8 mouse cellular contexts compared by ENCODE assay signal in the genomic region with DNA sequence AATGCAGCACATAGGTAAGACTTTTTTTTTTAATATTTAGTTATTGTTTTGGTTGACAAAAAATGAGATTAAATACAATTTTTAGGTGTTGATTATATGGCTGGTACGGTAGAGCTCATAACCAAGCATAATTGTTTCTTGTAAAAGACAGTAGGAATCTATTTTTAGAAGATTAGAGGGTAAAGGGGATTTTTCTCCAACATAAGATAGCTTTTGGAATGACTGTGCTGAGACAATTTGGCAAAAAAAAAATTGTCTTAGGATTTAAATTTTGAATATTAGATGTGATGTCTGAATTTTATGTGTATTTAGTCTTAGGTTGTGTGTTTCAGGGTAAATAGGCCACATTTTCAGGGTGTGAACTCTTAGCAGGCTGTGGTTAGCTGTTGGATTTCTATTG. TPM values are rescaled to one million over a fixed set of nuclear protein-coding genes. Genes with fewer than 3 reads are reported as not detected.
DNase-seq lines count a peak whose midpoint lies in the region; ATAC-seq and TF ChIP-seq lines count a peak whose summit lies in the region.

No protein-coding gene starts in this region.

- H3K27ac ChIP-seq in heart, adult 2 months: peak overlapping the region; percentile 57
- peak overlapping the region; percentile 84 for H3K27ac ChIP-seq in lung, embryonic 16.5 days (ENCODE audit: low read length)
- peak overlapping the region; percentile 87 for H3K27ac ChIP-seq in hindbrain, postnatal 0 days
- H3K27ac ChIP-seq in stomach, embryonic 15.5 days: peak overlapping the region; percentile 72

- H3K4me2 ChIP-seq in lung, embryonic 16.5 days (ENCODE audit: low read depth, low read length): peak overlapping the region; percentile 58
- peak overlapping the region; percentile 54 for H3K4me2 ChIP-seq in hindbrain, postnatal 0 days (ENCODE audit: low read depth, low read length)
- peak overlapping the region; percentile 43 for H3K4me2 ChIP-seq in stomach, embryonic 15.5 days

- peak overlapping the region; percentile 32 for H3K4me3 ChIP-seq in heart, adult 2 months
- H3K4me3 ChIP-seq in lung, embryonic 16.5 days (ENCODE audit: low read length): peak overlapping the region; percentile 30
- H3K4me3 ChIP-seq in hindbrain, postnatal 0 days (ENCODE audit: low read length): peak overlapping the region; percentile 43
- peak overlapping the region; percentile 26; the same call in 1 of the 2 replicates for H3K4me3 ChIP-seq in stomach, embryonic 15.5 days (replicated peaks)

- DNase-seq in heart, adult 2 months: no peak
- DNase-seq in heart, postnatal 10 days: no peak
- no peak for DNase-seq in lung, postnatal 25 days (ENCODE audit: low spot score)
- no peak for DNase-seq in hindbrain, postnatal 0 days (ENCODE audit: low spot score)
- no peak for DNase-seq in left cerebral cortex, postnatal 36 days (ENCODE audit: low spot score in 2 of 2)
- DNase-seq in natural killer cell, adult 2 months (ENCODE audit: low spot score in 2 of 2): no peak

- no peaks in the 10 kb centered on the region for H3K27me3 ChIP-seq in heart, adult 2 months (ENCODE audit: control insufficient read depth, insufficient read depth, low read length)
- no peaks in the 10 kb centered on the region for H3K27me3 ChIP-seq in lung, embryonic 16.5 days (ENCODE audit: control insufficient read depth, insufficient read depth, low read depth, low read length)
- H3K27me3 ChIP-seq in hindbrain, postnatal 0 days (ENCODE audit: insufficient read depth, low read length): no peaks in the 10 kb centered on the region
- no peaks in the 10 kb centered on the region for H3K27me3 ChIP-seq in stomach, embryonic 15.5 days (replicated peaks)

- ATAC-seq in lung, embryonic 16.5 days (ENCODE audit: low read depth): no peak
- ATAC-seq in hindbrain, postnatal 0 days: no peak
- ATAC-seq in stomach, embryonic 15.5 days (ENCODE audit: insufficient read depth, low FRiP score, low read depth): no peak

- H3K9ac ChIP-seq in heart, adult 2 months (ENCODE audit: low read depth, low read length): peak overlapping the region; percentile 57; the same call in 1 of the 2 replicates
- H3K9ac ChIP-seq in lung, embryonic 16.5 days (ENCODE audit: low read length): no peak overlapping the region; the same call in 1 of the 2 replicates
- peak overlapping the region; percentile 53 for H3K9ac ChIP-seq in hindbrain, postnatal 0 days (replicated peaks; ENCODE audit: low read length)
- no peak overlapping the region for H3K9ac ChIP-seq in stomach, embryonic 15.5 days

- TF ChIP-seq CTCF in heart, adult 2 months (IDR thresholded peaks at IDR 0.05): no peak
- no peak for TF ChIP-seq CTCF in hindbrain, postnatal 0 days (IDR thresholded peaks at IDR 0.05; ENCODE audit: low read depth)

- H3K36me3 ChIP-seq in heart, adult 2 months (ENCODE audit: control insufficient read depth, insufficient read depth, low read length): peaks cover 15% of the 10 kb centered on the region
- peaks cover 16% of the 10 kb centered on the region for H3K36me3 ChIP-seq in lung, embryonic 16.5 days (ENCODE audit: control insufficient read depth, insufficient read depth, low read length)
- H3K36me3 ChIP-seq in hindbrain, postnatal 0 days (ENCODE audit: insufficient read depth, low read length): peaks cover 4% of the 10 kb centered on the region; the same call in 1 of the 2 replicates
- H3K36me3 ChIP-seq in stomach, embryonic 15.5 days: peaks cover 11% of the 10 kb centered on the region

- no peaks in the 10 kb centered on the region for H3K79me2 ChIP-seq in heart, adult 2 months (replicated peaks; ENCODE audit: control insufficient read depth, insufficient read depth, low read length)

- intact Hi-C loops in heart, adult 2 months (cut with DNase I): loop anchor here (2.0 kb wide), 1 partner anchor 34 kb away; a partner anchor contains a TSS
- intact Hi-C loops in heart, postnatal 10 days (cut with DNase I): no loop called here
- intact Hi-C loops in left cerebral cortex, postnatal 36 days (cut with DNase I): loop anchor here (2.0 kb wide), 1 partner anchor 34 kb away; a partner anchor contains a TSS

- WGBS in heart, adult 2 months: 22% methylated on average over 1 of the region's 1 CpGs
- WGBS in lung, embryonic 16.5 days: 44% methylated on average over 1 of the region's 1 CpGs
- WGBS in hindbrain, postnatal 0 days: 25% methylated on average over 1 of the region's 1 CpGs
- WGBS in stomach, embryonic 15.5 days: 65% methylated on average over 1 of the region's 1 CpGs

- no peak for TF ChIP-seq EP300 in heart, adult 2 months (IDR thresholded peaks at IDR 0.05; ENCODE audit: insufficient read depth, low read depth, low read length)

- no peaks in the 10 kb centered on the region for H3K9me3 ChIP-seq in lung, embryonic 16.5 days (ENCODE audit: control insufficient read depth, low read length)
- no peaks in the 10 kb centered on the region for H3K9me3 ChIP-seq in hindbrain, postnatal 0 days (ENCODE audit: low read length)
- no peaks in the 10 kb centered on the region for H3K9me3 ChIP-seq in stomach, embryonic 15.5 days

- no peak for TF ChIP-seq POLR2A in heart, adult 2 months (IDR thresholded peaks at IDR 0.05; ENCODE audit: insufficient read depth, low read depth, low read length)

- H3K4me1 ChIP-seq in heart, adult 2 months (ENCODE audit: control insufficient read depth, insufficient read depth, low read length): peaks cover 16% of the 10 kb centered on the region
- H3K4me1 ChIP-seq in lung, embryonic 16.5 days (replicated peaks; ENCODE audit: control insufficient read depth, insufficient read depth, low read length): peaks cover 19% of the 10 kb centered on the region
- H3K4me1 ChIP-seq in hindbrain, postnatal 0 days (ENCODE audit: insufficient read depth, low read length): 0 out of 2 replicates have a peak, but pooled peaks cover 6% of the 10 kb centered on the region
- H3K4me1 ChIP-seq in stomach, embryonic 15.5 days: no peaks in the 10 kb centered on the region

RNA-seq across cellular contexts. Expression of a gene that starts 32.8 kb away (rescaled TPM):
- total RNA-seq in heart, adult 2 months (2021): 10 to 100 TPM; 14.1 to 15.3 TPM
- 2.5 and 4.0 TPM in 2 replicates for polyA plus RNA-seq in heart, adult 2 months (2012; rRNA removed)
- total RNA-seq in heart, postnatal 10 days (2021): 10 to 100 TPM; 14.0 to 15.5 TPM
- polyA plus RNA-seq in lung, embryonic 16.5 days (2015; fragmentation: Nextera tagmentation; extraction: Ambion mirVana): 44.7 and 47.7 TPM in 2 replicates
- total RNA-seq in hindbrain, postnatal 0 days (2014; rRNA removed): 4.7 and 7.1 TPM in 2 replicates
- polyA plus RNA-seq in hindbrain, postnatal 0 days (2015; fragmentation: Nextera tagmentation; extraction: Ambion mirVana): 32.7 and 41.4 TPM in 2 replicates
- 37.1 and 37.8 TPM in 2 replicates for polyA plus RNA-seq in stomach, embryonic 15.5 days (2015; fragmentation: Nextera tagmentation; extraction: Ambion mirVana)
- 10 to 100 TPM; 32.0 to 36.5 TPM for total RNA-seq in left cerebral cortex, postnatal 36 days (2021)

Comparison
In these comparisons a context has a peak if more than half of its experiments do, and no peak if none do; other contexts are left out.
1. H3K9ac ChIP-seq: peak in heart, adult 2 months (single experiment) and hindbrain, postnatal 0 days (single experiment); none in lung, embryonic 16.5 days (single experiment) and stomach, embryonic 15.5 days (single experiment).
2. Peak in every context shown above with its lines, with median percentiles within 50 percentile points of each other: H3K27ac ChIP-seq, H3K4me3 ChIP-seq and H3K4me2 ChIP-seq.